In genomic region chr7:6184521-6184920, GRCm38 (mm10) we compare ENCODE assay signal across 16 mouse cellular contexts. TPM values are rescaled to one million over a fixed set of nuclear protein-coding genes. Genes with fewer than 3 reads are reported as not detected.
A peak's percentile ranks its signal among the peaks of the same experiment; 100 is the strongest.
DNase-seq lines count a peak whose midpoint lies in the region; ATAC-seq and TF ChIP-seq lines count a peak whose summit lies in the region.
"Had no signal": no experiment of that assay in that cellular context is flagged by ENCODE, and none has a peak within 500 bp of the region (broad histone marks: within the 10 kb centered on the region; RNA-seq: fewer than 3 reads in every experiment).

No protein-coding gene starts in this region.

- no peak for TF ChIP-seq CTCF in gastrocnemius, adult 2 months (IDR thresholded peaks at IDR 0.05)

- H3K27me3 ChIP-seq in kidney, embryonic 16.5 days (ENCODE audit: insufficient read depth, low read length) = no peaks in the 10 kb centered on the region
- H3K27me3 ChIP-seq: forebrain, embryonic 15.5 days; midbrain, embryonic 13.5 days had no signal

- peaks cover 58% of the 10 kb centered on the region for H3K36me3 ChIP-seq in kidney, embryonic 16.5 days (ENCODE audit: insufficient read depth, low read length)

- no peaks in the 10 kb centered on the region; the same call in 1 of the 2 replicates for H3K4me1 ChIP-seq in kidney, embryonic 16.5 days (ENCODE audit: insufficient read depth, low read length)
- H3K4me1 ChIP-seq: forebrain, embryonic 15.5 days; midbrain, embryonic 13.5 days had no signal

- no peak for ATAC-seq in kidney, embryonic 16.5 days (ENCODE audit: low FRiP score, low TSS enrichment)

- H3K4me2 ChIP-seq in kidney, embryonic 16.5 days (replicated peaks; ENCODE audit: low read depth, low read length) = no peak overlapping the region
- H3K4me2 ChIP-seq: forebrain, embryonic 15.5 days; midbrain, embryonic 13.5 days had no signal

- H3K9ac ChIP-seq in kidney, embryonic 16.5 days (replicated peaks; ENCODE audit: low read length) = no peak overlapping the region
- H3K9ac ChIP-seq: forebrain, embryonic 15.5 days; liver, embryonic 14.5 days; midbrain, embryonic 13.5 days had no signal

- 87% methylated on average over 8 of the region's 8 CpGs for WGBS in kidney, embryonic 16.5 days

- intact Hi-C loops in gastrocnemius, adult 2 months (cut with DNase I) = no loop called here

- H3K9me3 ChIP-seq in kidney, embryonic 16.5 days (ENCODE audit: low read length) = 0 out of 2 replicates have a peak, but pooled peaks cover 4% of the 10 kb centered on the region
- H3K9me3 ChIP-seq: forebrain, embryonic 15.5 days; midbrain, embryonic 13.5 days had no signal

- H3K4me3 ChIP-seq in kidney, embryonic 16.5 days (ENCODE audit: low read length) = no peak overlapping the region
- H3K4me3 ChIP-seq in gastrocnemius, adult 2 months = no peak overlapping the region
- H3K4me3 ChIP-seq: forebrain, embryonic 15.5 days; midbrain, embryonic 13.5 days had no signal

- DNase-seq in kidney, adult 18-20 months = peak; percentile 71
- DNase-seq in cerebellum, adult 8-10 months = peak; percentile 62
- peak; percentile 74 for DNase-seq in gastrocnemius, adult 2 months
- peak; percentile 80 to 88 for DNase-seq in kidney, postnatal 36 days
- no peak for DNase-seq in c-Kit-positive CD71-positive TER-119-positive erythroid progenitor cells, embryonic 14.5 days (ENCODE audit: low spot score)
- DNase-seq in urinary bladder, postnatal 4 days (ENCODE audit: low spot score in 2 of 2) = no peak
- DNase-seq: adrenal gland, adult 8-10 months; lung, postnatal 36 days had no signal

- no peak overlapping the region for H3K27ac ChIP-seq in kidney, embryonic 16.5 days (ENCODE audit: low read length)
- peak overlapping the region; percentile 61 for H3K27ac ChIP-seq in gastrocnemius, adult 2 months
- H3K27ac ChIP-seq: forebrain, embryonic 15.5 days; liver, embryonic 14.5 days; midbrain, embryonic 13.5 days had no signal

RNA-seq across cellular contexts. Expression of gene Galp, which starts 12.4 kb away (rescaled TPM):
- not detected in 2 replicates for polyA plus RNA-seq in kidney, embryonic 16.5 days (2015; fragmentation: Nextera tagmentation; extraction: Ambion mirVana)
- not detected for total RNA-seq in gastrocnemius, adult 2 months (2021)
- total RNA-seq: adrenal gland, adult 8-10 months; common myeloid progenitor, adult 5-6 weeks; heart, adult 18-20 months; left cerebral cortex, postnatal 25 days had no signal
- polyA plus RNA-seq: forebrain, embryonic 15.5 days; liver, embryonic 14.5 days; midbrain, embryonic 13.5 days; testis, adult 2 months had no signal

RNA-seq across cellular contexts. Expression of gene Zfp444, which starts 12.5 kb away (rescaled TPM):
- 69.9 and 73.5 TPM in 2 replicates for polyA plus RNA-seq in kidney, embryonic 16.5 days (2015; fragmentation: Nextera tagmentation; extraction: Ambion mirVana)
- total RNA-seq in gastrocnemius, adult 2 months (2021) = 1 to 10 TPM; 7.4 to 9.1 TPM

RNA-seq across cellular contexts. Expression of gene Zfp787, which starts 28.7 kb away (rescaled TPM):
- 27.7 and 31.8 TPM in 2 replicates for polyA plus RNA-seq in kidney, embryonic 16.5 days (2015; fragmentation: Nextera tagmentation; extraction: Ambion mirVana)
- total RNA-seq in gastrocnemius, adult 2 months (2021) = 10 to 100 TPM; 28.3 to 28.4 TPM

RNA-seq across cellular contexts. Expression of gene Zscan5b, which starts 37.6 kb away (rescaled TPM):
- polyA plus RNA-seq in kidney, embryonic 16.5 days (2015; fragmentation: Nextera tagmentation; extraction: Ambion mirVana) = not detected in 2 replicates
- total RNA-seq in gastrocnemius, adult 2 months (2021) = not detected
- total RNA-seq: adrenal gland, adult 8-10 months; common myeloid progenitor, adult 5-6 weeks; heart, adult 18-20 months; left cerebral cortex, postnatal 25 days had no signal
- polyA plus RNA-seq: forebrain, embryonic 15.5 days; liver, embryonic 14.5 days; midbrain, embryonic 13.5 days had no signal

Comparison
In these comparisons a context has a peak if more than half of its experiments do, and no peak if none do; other contexts are left out.
1. DNase-seq: peak in kidney, adult 18-20 months (single experiment), cerebellum, adult 8-10 months (single experiment), gastrocnemius, adult 2 months (single experiment) and kidney, postnatal 36 days (2 of 2); none in c-Kit-positive CD71-positive TER-119-positive erythroid progenitor cells, embryonic 14.5 days (single experiment) and urinary bladder, postnatal 4 days (0 of 2).